Mouse (Mus musculus): ENCODE data around the gene Fam126b. TPM values are rescaled to one million over a fixed set of nuclear protein-coding genes. Genes with fewer than 3 reads are reported as not detected.

Gene Fam126b
- polyA plus RNA-seq, 1 experiment from 2014 or later: 6.4 TPM

DNA sequence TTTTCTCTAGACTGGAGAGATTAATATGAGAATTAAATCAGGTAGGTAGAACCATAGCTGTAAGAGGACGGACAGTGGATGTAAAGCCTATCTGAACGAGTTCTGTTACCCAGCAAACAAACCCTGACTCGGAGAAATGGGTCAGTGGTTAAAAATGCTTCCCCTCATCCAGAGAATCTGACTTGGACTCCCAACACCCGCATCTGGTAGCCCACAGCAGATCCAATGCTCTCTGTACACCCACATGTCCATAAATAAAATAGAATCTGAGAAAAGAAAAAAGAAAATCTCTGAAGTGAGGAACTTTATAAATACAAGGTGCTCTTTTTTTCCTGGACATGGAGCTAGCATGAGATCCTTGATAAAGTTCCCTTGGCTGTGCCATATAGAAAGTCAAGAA is 88.4 kb downstream of the Fam126b start:
- Histone ChIP-seq H3K36me3 (ENCODE audit: control insufficient read depth, insufficient read depth, low read length) (peaks cover 25% of the 10 kb centered on the region), H3K27ac (ENCODE audit: low read depth, low read length) (no peak overlapping the region), H3K4me3 (ENCODE audit: low read depth, low read length) (no peak overlapping the region), H3K27me3 (ENCODE audit: control insufficient read depth, insufficient read depth, low read length) (no peaks in the 10 kb centered on the region), H3K9me3 (replicated peaks; ENCODE audit: control insufficient read depth, low read length) (no peaks in the 10 kb centered on the region), H3K4me1 (ENCODE audit: control insufficient read depth, insufficient read depth, low read length) (no peaks in the 10 kb centered on the region), H3K4me2 (no peak overlapping the region), H3K9ac (ENCODE audit: low read depth, low read length) (no peak overlapping the region)
- ATAC-seq (replicated peaks; ENCODE audit: insufficient number of reproducible peaks, low FRiP score, low TSS enrichment): no peak
- 92% methylated on average over 4 of the region's 4 CpGs for WGBS (ENCODE audit: insufficient replicate concordance)

DNA sequence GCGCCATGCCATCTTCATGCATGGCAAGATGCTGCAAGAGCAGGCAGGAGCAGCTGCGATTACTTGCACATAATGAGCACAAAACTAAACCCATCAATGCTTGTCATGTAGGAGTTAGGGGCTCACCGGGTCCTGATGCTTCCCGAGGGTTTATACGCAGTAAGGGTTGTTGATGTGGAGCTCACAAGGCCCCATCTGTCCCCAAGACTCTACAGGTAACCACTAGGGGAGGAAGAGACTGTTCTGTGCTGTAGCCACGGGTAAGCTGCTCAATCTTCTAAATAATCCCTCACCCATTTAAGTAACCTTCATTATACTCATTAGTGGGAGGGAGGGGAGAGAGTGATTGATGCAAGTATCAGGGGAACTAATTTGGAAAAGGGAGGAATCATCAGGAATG is 90.5 kb downstream of the Fam126b start:
- Histone ChIP-seq H3K4me1 (ENCODE audit: control insufficient read depth, insufficient read depth, low read length) (no peaks in the 10 kb centered on the region), H3K27me3 (ENCODE audit: control insufficient read depth, insufficient read depth, low read length) (no peaks in the 10 kb centered on the region), H3K4me2 (no peak overlapping the region), H3K9ac (ENCODE audit: low read depth, low read length) (no peak overlapping the region), H3K27ac (ENCODE audit: low read depth, low read length) (no peak overlapping the region), H3K4me3 (ENCODE audit: low read depth, low read length) (no peak overlapping the region), H3K9me3 (replicated peaks; ENCODE audit: control insufficient read depth, low read length) (no peaks in the 10 kb centered on the region), H3K36me3 (ENCODE audit: control insufficient read depth, insufficient read depth, low read length) (peaks cover 37% of the 10 kb centered on the region)
- 96% methylated on average over 6 of the region's 6 CpGs for WGBS (ENCODE audit: insufficient replicate concordance)
- no peak for ATAC-seq (replicated peaks; ENCODE audit: insufficient number of reproducible peaks, low FRiP score, low TSS enrichment)

DNA sequence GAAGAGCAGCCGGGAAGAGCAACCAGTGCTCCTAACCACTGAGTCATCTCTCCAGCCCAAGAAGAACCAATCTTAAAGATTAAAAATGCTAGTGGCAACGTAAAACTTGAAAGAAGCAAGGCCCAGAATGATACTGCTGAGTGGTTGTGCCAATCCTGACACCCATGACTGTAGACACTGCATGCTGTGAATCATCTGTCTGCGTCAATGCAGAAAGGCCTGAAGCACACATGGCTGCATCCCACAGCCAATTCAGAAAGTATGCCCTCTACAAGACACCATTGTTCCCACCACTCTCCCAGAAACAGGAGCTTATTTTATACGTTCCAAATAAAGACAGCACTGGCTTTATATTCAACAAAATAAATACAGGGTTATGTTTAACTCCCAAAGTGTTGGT is 103.5 kb downstream of the Fam126b start:
- Histone ChIP-seq H3K4me3 (ENCODE audit: low read depth, low read length) (no peak overlapping the region), H3K9me3 (replicated peaks; ENCODE audit: control insufficient read depth, low read length) (no peaks in the 10 kb centered on the region), H3K4me1 (ENCODE audit: control insufficient read depth, insufficient read depth, low read length) (no peaks in the 10 kb centered on the region), H3K27ac (ENCODE audit: low read depth, low read length) (no peak overlapping the region), H3K4me2 (no peak overlapping the region), H3K9ac (ENCODE audit: low read depth, low read length) (no peak overlapping the region), H3K36me3 (ENCODE audit: control insufficient read depth, insufficient read depth, low read length) (peaks cover 20% of the 10 kb centered on the region), H3K27me3 (ENCODE audit: control insufficient read depth, insufficient read depth, low read length) (no peaks in the 10 kb centered on the region)
- 93% methylated on average over 4 of the region's 4 CpGs for WGBS (ENCODE audit: insufficient replicate concordance)
- ATAC-seq (replicated peaks; ENCODE audit: insufficient number of reproducible peaks, low FRiP score, low TSS enrichment): no peak

DNA sequence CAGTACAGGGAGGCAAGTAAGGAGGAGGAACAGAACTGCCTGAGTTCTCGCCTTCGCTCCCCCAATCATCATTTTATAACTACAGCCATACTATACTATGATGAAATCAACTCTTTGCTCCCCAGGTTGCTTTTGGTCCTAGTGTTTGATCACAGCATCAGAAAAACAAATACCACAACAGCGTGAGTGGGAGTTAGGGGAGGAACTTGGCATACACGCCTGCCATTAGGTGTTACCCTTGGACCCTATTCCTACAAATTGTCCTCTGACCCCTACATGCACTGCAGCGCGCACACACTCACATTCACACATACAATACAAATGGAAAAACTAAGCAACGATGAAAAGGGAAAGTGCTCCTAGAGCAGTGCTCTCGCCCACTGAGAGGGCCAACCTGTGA is 110.5 kb downstream of the Fam126b start:
- Histone ChIP-seq H3K27me3 (ENCODE audit: control insufficient read depth, insufficient read depth, low read length) (no peaks in the 10 kb centered on the region), H3K4me1 (ENCODE audit: control insufficient read depth, insufficient read depth, low read length) (no peaks in the 10 kb centered on the region), H3K4me2 (no peak overlapping the region), H3K27ac (ENCODE audit: low read depth, low read length) (no peak overlapping the region), H3K4me3 (ENCODE audit: low read depth, low read length) (no peak overlapping the region), H3K9ac (ENCODE audit: low read depth, low read length) (no peak overlapping the region), H3K9me3 (replicated peaks; ENCODE audit: control insufficient read depth, low read length) (no peaks in the 10 kb centered on the region), H3K36me3 (ENCODE audit: control insufficient read depth, insufficient read depth, low read length) (peaks cover 33% of the 10 kb centered on the region)
- ATAC-seq (replicated peaks; ENCODE audit: insufficient number of reproducible peaks, low FRiP score, low TSS enrichment): no peak
- WGBS (ENCODE audit: insufficient replicate concordance): 92% methylated on average over 8 of the region's 8 CpGs

Other genes with a start within 250 kb of the Fam126b start
- 274 and 298 TPM in 2 replicates for gene Bzw1, start 193.4 kb downstream of the Fam126b start, polyA plus RNA-seq (2014; fragmentation: Nextera tagmentation; extraction: Ambion mirVana)
- gene Clk1, start 162.3 kb downstream of the Fam126b start, polyA plus RNA-seq (2014; fragmentation: Nextera tagmentation; extraction: Ambion mirVana): 134 and 148 TPM in 2 replicates
- 35.0 and 36.4 TPM in 2 replicates for gene Nif3l1, start 141.2 kb downstream of the Fam126b start, polyA plus RNA-seq (2014; fragmentation: Nextera tagmentation; extraction: Ambion mirVana)
- 36.5 and 37.1 TPM in 2 replicates for gene Ppil3, start 140.8 kb downstream of the Fam126b start, polyA plus RNA-seq (2014; fragmentation: Nextera tagmentation; extraction: Ambion mirVana)
- 26.7 and 30.0 TPM in 2 replicates for gene Orc2, start 81.2 kb downstream of the Fam126b start, polyA plus RNA-seq (2014; fragmentation: Nextera tagmentation; extraction: Ambion mirVana)
- gene Ndufb3, start 61 bp upstream of the Fam126b start, polyA plus RNA-seq (2014; fragmentation: Nextera tagmentation; extraction: Ambion mirVana): 195 and 206 TPM in 2 replicates
- not detected in 2 replicates for gene Als2cr12, start 109.7 kb upstream of the Fam126b start, polyA plus RNA-seq (2014; fragmentation: Nextera tagmentation; extraction: Ambion mirVana)
- gene Cflar, start 125.2 kb upstream of the Fam126b start, polyA plus RNA-seq (2014; fragmentation: Nextera tagmentation; extraction: Ambion mirVana): 26.7 and 32.6 TPM in 2 replicates
- 23.8 and 25.8 TPM in 2 replicates for gene Casp8, start 209.1 kb upstream of the Fam126b start, polyA plus RNA-seq (2014; fragmentation: Nextera tagmentation; extraction: Ambion mirVana)

Measured in heart, embryonic 11.5 days (tissue).